Mouse (Mus musculus) testis, postnatal 14 days (tissue): Measurements from ENCODE around the gene Txk.

ENCODE experiments used
- DNase-seq: peaks from one replicate; pipeline ENCODE4 v3.0.0; 2021; ENCODE audit warnings: low spot score

Gene Txk

GRCm38 (mm10) chr5:72750226-72750625 lies 2.4 kb downstream of the Txk start:
- DNase-seq, result no peak

- peak; percentile 59 for DNase-seq
These were observed 3.8 kb downstream of the Txk start for GRCm38 (mm10) chr5:72748659-72749265.

- DNase-seq, result no peak
These were observed 5.2 kb downstream of the Txk start for GRCm38 (mm10) chr5:72747384-72747783.

- DNase-seq, result no peak
These were observed 6.1 kb downstream of the Txk start for GRCm38 (mm10) chr5:72746461-72746860.

- DNase-seq, result no peak
These were observed 9.5 kb downstream of the Txk start for GRCm38 (mm10) chr5:72743103-72743502.

- no peak for DNase-seq
These were observed 15.7 kb downstream of the Txk start for GRCm38 (mm10) chr5:72736868-72737267.

GRCm38 (mm10) chr5:72736437-72736836 lies 16.1 kb downstream of the Txk start:
- DNase-seq, result no peak

- DNase-seq, result no peak
These were observed 16.8 kb downstream of the Txk start for GRCm38 (mm10) chr5:72735763-72736162.

- no peak for DNase-seq
These were observed 19.7 kb downstream of the Txk start for GRCm38 (mm10) chr5:72732885-72733284.

GRCm38 (mm10) chr5:72725404-72725803 lies 27.2 kb downstream of the Txk start:
- no peak for DNase-seq

- no peak for DNase-seq
These were observed 29.1 kb downstream of the Txk start for GRCm38 (mm10) chr5:72723429-72723828.

- no peak for DNase-seq
These were observed 32.0 kb downstream of the Txk start for GRCm38 (mm10) chr5:72720587-72720986.

GRCm38 (mm10) chr5:72710572-72711278 lies 41.9 kb downstream of the Txk start:
- DNase-seq, result no peak

GRCm38 (mm10) chr5:72709976-72710375 lies 42.6 kb downstream of the Txk start:
- DNase-seq, result no peak

GRCm38 (mm10) chr5:72709451-72709850 lies 43.1 kb downstream of the Txk start:
- no peak for DNase-seq

GRCm38 (mm10) chr5:72706722-72707121 lies 45.9 kb downstream of the Txk start:
- no peak for DNase-seq

- DNase-seq, result no peak
These were observed 46.5 kb downstream of the Txk start for GRCm38 (mm10) chr5:72706095-72706494.

GRCm38 (mm10) chr5:72702202-72702601 lies 50.4 kb downstream of the Txk start:
- no peak for DNase-seq

GRCm38 (mm10) chr5:72699500-72699818 lies 53.1 kb downstream of the Txk start:
- peak; percentile 61 for DNase-seq

GRCm38 (mm10) chr5:72698818-72699499 lies 53.6 kb downstream of the Txk start:
- peak; percentile 74 for DNase-seq

- no peak for DNase-seq
These were observed 54.2 kb downstream of the Txk start for GRCm38 (mm10) chr5:72698343-72698742.

- no peak for DNase-seq
These were observed 56.1 kb downstream of the Txk start for GRCm38 (mm10) chr5:72696491-72696890.

- DNase-seq, result no peak
These were observed 57.9 kb downstream of the Txk start for GRCm38 (mm10) chr5:72694684-72695083.
